ENCODE assay signal across 11 mouse cellular contexts in genomic region chr3:107433614-107434013, GRCm38 (mm10). TPM values are rescaled to one million over a fixed set of nuclear protein-coding genes. Genes with fewer than 3 reads are reported as not detected.
DNase-seq lines count a peak whose midpoint lies in the region; ATAC-seq lines count a peak whose summit lies in the region.
"Had no signal": no experiment of that assay in that cellular context is flagged by ENCODE, and none has a peak within 500 bp of the region (broad histone marks: within the 10 kb centered on the region; RNA-seq: fewer than 3 reads in every experiment).

No protein-coding gene starts in this region.

- no peak overlapping the region for H3K4me3 ChIP-seq in heart, embryonic 10.5 days
- no peak overlapping the region for H3K4me3 ChIP-seq in neural tube, embryonic 14.5 days (ENCODE audit: low read depth, low read length)
- no peak overlapping the region for H3K4me3 ChIP-seq in neural tube, embryonic 15.5 days (replicated peaks)
- H3K4me3 ChIP-seq: lung, embryonic 15.5 days had no signal

- no peaks in the 10 kb centered on the region for H3K9me3 ChIP-seq in heart, embryonic 10.5 days
- H3K9me3 ChIP-seq in neural tube, embryonic 14.5 days (ENCODE audit: control insufficient read depth, low read length): no peaks in the 10 kb centered on the region
- H3K9me3 ChIP-seq in neural tube, embryonic 15.5 days (replicated peaks): no peaks in the 10 kb centered on the region
- H3K9me3 ChIP-seq: lung, embryonic 15.5 days had no signal

- 65% methylated on average over 9 of the region's 9 CpGs for WGBS in heart, embryonic 10.5 days
- 51% methylated on average over 9 of the region's 9 CpGs for WGBS in neural tube, embryonic 14.5 days
- WGBS in neural tube, embryonic 15.5 days: 52% methylated on average over 9 of the region's 9 CpGs

- H3K27me3 ChIP-seq in heart, embryonic 10.5 days (ENCODE audit: insufficient read depth, poor library complexity, severe bottlenecking): peaks cover 5% of the 10 kb centered on the region
- no peaks in the 10 kb centered on the region for H3K27me3 ChIP-seq in neural tube, embryonic 14.5 days (ENCODE audit: control insufficient read depth, insufficient read depth, low read length)
- H3K27me3 ChIP-seq in neural tube, embryonic 15.5 days (replicated peaks): no peaks in the 10 kb centered on the region

- no peaks in the 10 kb centered on the region for H3K36me3 ChIP-seq in heart, embryonic 10.5 days
- no peaks in the 10 kb centered on the region for H3K36me3 ChIP-seq in neural tube, embryonic 14.5 days (ENCODE audit: control insufficient read depth, insufficient read depth, low read length)
- no peaks in the 10 kb centered on the region for H3K36me3 ChIP-seq in neural tube, embryonic 15.5 days
- H3K36me3 ChIP-seq: lung, embryonic 15.5 days had no signal

- no peak overlapping the region for H3K4me2 ChIP-seq in neural tube, embryonic 14.5 days (ENCODE audit: low read depth, low read length)
- no peak overlapping the region for H3K4me2 ChIP-seq in neural tube, embryonic 15.5 days
- H3K4me2 ChIP-seq: lung, embryonic 15.5 days had no signal

- ATAC-seq in neural tube, embryonic 14.5 days (ENCODE audit: low read depth): peak; percentile 19; the same call in 1 of the 2 replicates
- no peak for ATAC-seq in neural tube, embryonic 15.5 days (ENCODE audit: low FRiP score)
- ATAC-seq in erythroblast, adult 5-6 weeks (replicated peaks; ENCODE audit: low FRiP score, poor library complexity, severe bottlenecking): no peak
- ATAC-seq: forebrain, embryonic 14.5 days; intestine, embryonic 16.5 days had no signal

- H3K4me1 ChIP-seq in heart, embryonic 10.5 days: 0 out of 2 replicates have a peak, but pooled peaks cover 3% of the 10 kb centered on the region
- no peaks in the 10 kb centered on the region for H3K4me1 ChIP-seq in neural tube, embryonic 14.5 days (ENCODE audit: control insufficient read depth, insufficient read depth, low read length)
- H3K4me1 ChIP-seq in neural tube, embryonic 15.5 days: peaks cover 12% of the 10 kb centered on the region; the same call in 1 of the 2 replicates

- no peak overlapping the region for H3K9ac ChIP-seq in neural tube, embryonic 14.5 days (replicated peaks; ENCODE audit: low read depth, low read length)
- no peak overlapping the region for H3K9ac ChIP-seq in neural tube, embryonic 15.5 days (replicated peaks)
- H3K9ac ChIP-seq: lung, embryonic 15.5 days had no signal

- H3K27ac ChIP-seq in heart, embryonic 10.5 days: no peak overlapping the region
- H3K27ac ChIP-seq in neural tube, embryonic 14.5 days (ENCODE audit: low read depth, low read length): no peak overlapping the region
- no peak overlapping the region for H3K27ac ChIP-seq in neural tube, embryonic 15.5 days (replicated peaks)
- H3K27ac ChIP-seq: lung, embryonic 15.5 days had no signal

- peak; percentile 42 to 57 for DNase-seq in heart, adult 18-20 months
- no peak for DNase-seq in heart, embryonic 10.5 days (ENCODE audit: low spot score)
- DNase-seq in heart, adult 8-10 months (ENCODE audit: low spot score): peak; percentile 50
- DNase-seq in thymus, postnatal 36 days: no peak
- no peak for DNase-seq in cerebellum, adult 18-20 months

RNA-seq across cellular contexts. Expression of gene Kcnc4, which starts 25.7 kb away (rescaled TPM):
- under 1 TPM; 0.17 to 0.23 TPM for total RNA-seq in heart, adult 18-20 months (2021)
- 0.09 and 0.18 TPM in 2 replicates for polyA plus RNA-seq in heart, embryonic 10.5 days (2016; fragmentation: Nextera tagmentation; extraction: Ambion mirVana)
- 6.2 and 7.7 TPM in 2 replicates for polyA plus RNA-seq in neural tube, embryonic 14.5 days (2014; fragmentation: Nextera tagmentation; extraction: Ambion mirVana)
- polyA plus RNA-seq in neural tube, embryonic 15.5 days (2015; fragmentation: Nextera tagmentation; extraction: Ambion mirVana): 9.1 TPM in 2 replicates
- under 1 TPM; 0.12 to 0.40 (median 0.31) TPM for total RNA-seq in heart, adult 8-10 months (2022)
- total RNA-seq in erythroblast, adult 5-6 weeks (2015; ENCODE audit: low replicate concordance): not detected in 2 replicates
- not detected in 2 replicates for total RNA-seq in erythroblast, adult 5-6 weeks (2017; ENCODE audit: low replicate concordance)
- polyA plus RNA-seq: intestine, embryonic 16.5 days had no signal

Comparison
In these comparisons a context has a peak if more than half of its experiments do, and no peak if none do; other contexts are left out.
1. DNase-seq: peak in heart, adult 18-20 months (2 of 2) and heart, adult 8-10 months (single experiment); none in heart, embryonic 10.5 days (single experiment), thymus, postnatal 36 days (0 of 2) and cerebellum, adult 18-20 months (0 of 2).